Mouse (Mus musculus) cerebellum, postnatal 36 days (tissue): ENCODE results near the gene Slc22a4.
"Not testable (repeated sequence)": the region's sequence is repeated elsewhere in the genome, so short reads cannot be mapped to it uniquely, and the experiment has no call there.

ENCODE experiments used
- DNase-seq, 2 experiments: peaks; one replicate each; pipeline ENCODE4 v3.0.0; 2021 to 2022; ENCODE audit warnings: mixed read lengths in 2 of 2

Slc22a4 gene

GRCm38 (mm10) chr11:54056132-54056531 is 28.2 kb upstream of the Slc22a4 start:
- DNase-seq: peak; percentile 28 to 41

GRCm38 (mm10) chr11:54054257-54054656 is 26.4 kb upstream of the Slc22a4 start:
- DNase-seq: peak; percentile 34 to 68

- DNase-seq: no peak
Measured at GRCm38 (mm10) chr11:54053090-54053489, 25.2 kb upstream of the Slc22a4 start.

GRCm38 (mm10) chr11:54052128-54052527 is 24.2 kb upstream of the Slc22a4 start:
- DNase-seq: no peak

GRCm38 (mm10) chr11:54051161-54051560 is 23.3 kb upstream of the Slc22a4 start:
- DNase-seq: no peak

- no peak for DNase-seq
Measured at GRCm38 (mm10) chr11:54050205-54050604, 22.3 kb upstream of the Slc22a4 start.

- no peak for DNase-seq
Measured at GRCm38 (mm10) chr11:54040676-54041075, 12.8 kb upstream of the Slc22a4 start.

- DNase-seq: not testable (repeated sequence)
Measured at GRCm38 (mm10) chr11:54032872-54033271, 5.0 kb upstream of the Slc22a4 start.

GRCm38 (mm10) chr11:54028997-54029396 is 1.1 kb upstream of the Slc22a4 start:
- DNase-seq: no peak

- peak; percentile 57 to 60 for DNase-seq
Measured at GRCm38 (mm10) chr11:54027131-54028043, 503 bp downstream of the Slc22a4 start.

- DNase-seq: peak; percentile 41 to 58
Measured at GRCm38 (mm10) chr11:54026491-54027041, 1.3 kb downstream of the Slc22a4 start.

GRCm38 (mm10) chr11:54021396-54022093 is 6.3 kb downstream of the Slc22a4 start:
- DNase-seq: no peak

- DNase-seq: no peak
Measured at GRCm38 (mm10) chr11:54018893-54019732, 8.8 kb downstream of the Slc22a4 start.

- DNase-seq: no peak
Measured at GRCm38 (mm10) chr11:54017596-54017995, 10.3 kb downstream of the Slc22a4 start.

- no peak for DNase-seq
Measured at GRCm38 (mm10) chr11:54016051-54016450, 11.8 kb downstream of the Slc22a4 start.

- DNase-seq: no peak
Measured at GRCm38 (mm10) chr11:54012961-54013360, 14.9 kb downstream of the Slc22a4 start.

- DNase-seq: no peak
Measured at GRCm38 (mm10) chr11:54011255-54011654, 16.6 kb downstream of the Slc22a4 start.

GRCm38 (mm10) chr11:54008416-54008920 is 19.4 kb downstream of the Slc22a4 start:
- DNase-seq: no peak

- DNase-seq: peak; percentile 84 to 87
Measured at GRCm38 (mm10) chr11:54007717-54008116, 20.2 kb downstream of the Slc22a4 start.

GRCm38 (mm10) chr11:54006901-54007300 is 21.0 kb downstream of the Slc22a4 start:
- DNase-seq: peak; percentile 77 to 80

GRCm38 (mm10) chr11:54006362-54006761 is 21.5 kb downstream of the Slc22a4 start:
- DNase-seq: not testable (repeated sequence)

- DNase-seq: no peak
Measured at GRCm38 (mm10) chr11:54004734-54005133, 23.2 kb downstream of the Slc22a4 start.
